Mouse (Mus musculus) heart, postnatal 0 days (tissue): Measurements from ENCODE around the gene Slc35e3.

ENCODE experiments used
- CTCF ChIP-seq: IDR thresholded peaks from 2 replicates; pipeline ENCODE4 v1.5.1; 2016; ENCODE audit warnings: antibody characterized with exemption, control low read depth, low read depth
- EP300 ChIP-seq: IDR thresholded peaks from 2 replicates; pipeline ENCODE4 v1.6.1; 2016; ENCODE audit warnings: antibody characterized with exemption, low read depth

- TF ChIP-seq CTCF (no peak), EP300 (no peak)
Observed at GRCm38 (mm10) chr10:117714928-117715500, 31.2 kb downstream of the Slc35e3 start.
